Mouse (Mus musculus) liver, embryonic 12.5 days (tissue): ENCODE measurements around the gene Gm8922. TPM values are rescaled to one million over a fixed set of nuclear protein-coding genes. Genes with fewer than 3 reads are reported as not detected.
"Not testable (repeated sequence)": the region's sequence is repeated elsewhere in the genome, so short reads cannot be mapped to it uniquely, and the experiment has no call there.

Experiments
- ATAC-seq: fragments of 200-750 bp; cut with Nextera tagmentation; 2 replicates; pipeline ENCODE4 v1.8.0; 2017; ENCODE audit warnings: moderate number of reproducible peaks, mild to moderate bottlenecking, moderate library complexity
- H3K27ac ChIP-seq: fragments of 300-500 bp; sonication (generic); 2 replicates; pipeline ENCODE4 v1.5.1; 2016; ENCODE audit warnings: mild to moderate bottlenecking
- H3K27me3 ChIP-seq: fragments of 300-500 bp; sonication (generic); replicated peaks from 2 replicates; pipeline ENCODE4 v1.6.1; 2016; ENCODE audit warnings: mild to moderate bottlenecking, moderate library complexity
- H3K36me3 ChIP-seq: fragments of 300-500 bp; sonication (generic); 2 replicates; pipeline ENCODE4 v1.6.1; 2016; ENCODE audit warnings: mild to moderate bottlenecking, moderate library complexity
- H3K4me1 ChIP-seq: fragments of 300-500 bp; sonication (generic); 2 replicates; pipeline ENCODE4 v1.6.1; 2016
- H3K4me2 ChIP-seq: fragments of 300-500 bp; sonication (generic); 2 replicates; pipeline ENCODE4 v1.6.1; 2016; ENCODE audit warnings: mild to moderate bottlenecking, moderate library complexity
- H3K4me3 ChIP-seq: fragments of 300-500 bp; sonication (generic); 2 replicates; pipeline ENCODE4 v1.5.1; 2016; ENCODE audit warnings: mild to moderate bottlenecking, moderate library complexity
- H3K9ac ChIP-seq: fragments of 300-500 bp; sonication (generic); 2 replicates; pipeline ENCODE4 v1.6.1; 2016; ENCODE audit warnings: mild to moderate bottlenecking, moderate library complexity
- H3K9me3 ChIP-seq: fragments of 300-500 bp; sonication (generic); replicated peaks from 2 replicates; pipeline ENCODE4 v1.6.1; 2016; ENCODE audit warnings: mild to moderate bottlenecking, moderate library complexity
- WGBS: fragments of 180-500 bp; shearing (Covaris S2); methylation state at CpG from one replicate; pipeline ENCODE4 v1.1.7; 2016; ENCODE audit not compliant: insufficient replicate concordance; 5-methylcytosine and 5-hydroxymethylcytosine counted together
- polyA plus RNA-seq: library from polyadenylated mRNA; unstranded; fragments of >200 nt; fragmentation: Nextera tagmentation; extraction: Ambion mirVana; gene quantifications from 2 replicates; pipeline ENCODE4 v1.2.1, GENCODE M21; 2016

Gm8922 gene
- not detected in 2 replicates for polyA plus RNA-seq

GRCm38 (mm10) chr5:11681659-11682058, at the start of gene Gm8922:
Gene Gm8922, plus strand, starts transcription at chr5:11681959.
- H3K27me3 ChIP-seq, H3K27ac ChIP-seq, H3K4me3 ChIP-seq, H3K36me3 ChIP-seq, ATAC-seq, H3K9me3 ChIP-seq, H3K4me2 ChIP-seq, H3K9ac ChIP-seq, H3K4me1 ChIP-seq: not testable (repeated sequence)
- no CpG with 5 or more reads among the region's 2 CpGs for WGBS

Other genes starting within 250 kb of the Gm8922 start
- gene Gm8906, start 179.3 kb upstream of the Gm8922 start, polyA plus RNA-seq, result not detected in 2 replicates
- gene Gm6460, start 87.0 kb upstream of the Gm8922 start, polyA plus RNA-seq, result not detected in 2 replicates
- 0.20 TPM in 1 of 2 replicates, not detected in the other for gene Gm8926, start 88.6 kb downstream of the Gm8922 start, polyA plus RNA-seq
- gene Gm6465, start 163.6 kb downstream of the Gm8922 start, polyA plus RNA-seq, result not detected in 2 replicates
- not detected in 2 replicates for gene 4933402N22Rik, start 236.1 kb downstream of the Gm8922 start, polyA plus RNA-seq